Mouse (Mus musculus) heart, adult 2 months (tissue): ENCODE measurements at regions not wholly inside any gene's neighbourhood (a gene's known extent, or its start where the extent isn't known, plus 50 kb on each side); places are given as distances from the start of the nearest gene placed in this dataset.

Experiments
- DNase-seq, 2 experiments: peaks; one replicate each; pipeline ENCODE4 v3.0.0; 2021
- H3K27ac ChIP-seq: fragments of 200-600 bp; 2 replicates; pipeline ENCODE4 v1.8.1; 2022
- H3K27me3 ChIP-seq: fragments of 200-500 bp; 2 replicates; pipeline ENCODE4 v1.6.1; 2012; ENCODE audit warnings: mild to moderate bottlenecking, low read length, inconsistent platforms, mixed read lengths; ENCODE audit not compliant: control insufficient read depth, insufficient read depth
- H3K36me3 ChIP-seq: fragments of 200-500 bp; 2 replicates; pipeline ENCODE4 v1.6.1; 2012; ENCODE audit warnings: low read length, inconsistent platforms; ENCODE audit not compliant: control insufficient read depth, insufficient read depth
- H3K4me1 ChIP-seq: fragments of 200-500 bp; 2 replicates; pipeline ENCODE4 v1.6.1; 2011; ENCODE audit warnings: low read length; ENCODE audit not compliant: control insufficient read depth, insufficient read depth
- H3K4me3 ChIP-seq: fragments of 200-600 bp; 2 replicates; pipeline ENCODE4 v1.8.1; 2022
- H3K79me2 ChIP-seq: fragments of 200-500 bp; replicated peaks from 2 replicates; pipeline ENCODE4 v1.6.1; 2012; ENCODE audit warnings: mild to moderate bottlenecking, inconsistent platforms, low read length, moderate library complexity, mixed read lengths; ENCODE audit not compliant: control insufficient read depth, insufficient read depth
- H3K9ac ChIP-seq: fragments of 200-500 bp; 2 replicates; pipeline ENCODE4 v1.6.1; 2012; ENCODE audit warnings: low read depth, mild to moderate bottlenecking, control low read depth, inconsistent platforms, low read length, mixed read lengths
- CTCF ChIP-seq: fragments of 200-600 bp; IDR thresholded peaks from 2 replicates; pipeline ENCODE4 v1.8.1; 2022; ENCODE audit warnings: antibody characterized with exemption, mild to moderate bottlenecking, moderate library complexity
- EP300 ChIP-seq: fragments of 200-500 bp; IDR thresholded peaks from 2 replicates; pipeline ENCODE4 v1.6.1; 2011; ENCODE audit warnings: low read depth, low read length, control low read depth; ENCODE audit not compliant: insufficient read depth
- POLR2A ChIP-seq: fragments of 200-500 bp; IDR thresholded peaks from 2 replicates; pipeline ENCODE4 v1.6.1; 2011; ENCODE audit warnings: mild to moderate bottlenecking, low read depth, low read length, control low read depth; ENCODE audit not compliant: insufficient read depth
- WGBS: fragments of 180-500 bp; shearing (Covaris S2); methylation state at CpG from one replicate; pipeline ENCODE4 v1.1.7; 2018; 5-methylcytosine and 5-hydroxymethylcytosine counted together
- intact Hi-C: fragments of 180-260 bp; cut with DNase I; formaldehyde crosslinking; loops from one replicate; pipeline ENCODE4 v1.15.1; 2025

GRCm38 (mm10) chr15:61109429-61110128 is 186.8 kb upstream of the A1bg start:
- H3K9ac ChIP-seq = no peak overlapping the region
- DNase-seq = no peak
- WGBS = 31% methylated on average over 4 of the region's 4 CpGs
- no peak for TF ChIP-seq EP300
- no peak for TF ChIP-seq POLR2A
- no peak overlapping the region for H3K4me3 ChIP-seq
- H3K27ac ChIP-seq = no peak overlapping the region
- H3K27me3 ChIP-seq = no peaks in the 10 kb centered on the region
- no peaks in the 10 kb centered on the region; the same call in 1 of the 2 replicates for H3K36me3 ChIP-seq
- intact Hi-C loops = loop anchor here (10.0 kb wide), 1 partner anchor 285 kb away; no protein-coding TSS in a partner anchor
- H3K79me2 ChIP-seq = no peaks in the 10 kb centered on the region
- H3K4me1 ChIP-seq = peaks cover 4% of the 10 kb centered on the region

GRCm38 (mm10) chr15:61108957-61109356 is 186.1 kb upstream of the A1bg start:
- Histone ChIP-seq H3K27ac (no peak overlapping the region), H3K4me3 (no peak overlapping the region), H3K79me2 (no peaks in the 10 kb centered on the region), H3K4me1 (peaks cover 4% of the 10 kb centered on the region), H3K27me3 (no peaks in the 10 kb centered on the region), H3K36me3 (no peaks in the 10 kb centered on the region; the same call in 1 of the 2 replicates), H3K9ac (no peak overlapping the region)
- TF ChIP-seq POLR2A (no peak), EP300 (no peak), CTCF (no peak)
- intact Hi-C loops = loop anchor here (10.0 kb wide), 1 partner anchor 286 kb away; no protein-coding TSS in a partner anchor
- DNase-seq = no peak
- 48% methylated on average over 2 of the region's 2 CpGs for WGBS

GRCm38 (mm10) chr15:61102421-61103412 is 179.9 kb upstream of the A1bg start:
- H3K27me3 ChIP-seq = no peaks in the 10 kb centered on the region
- H3K4me1 ChIP-seq = no peaks in the 10 kb centered on the region

GRCm38 (mm10) chr15:61100807-61101206 is 178.0 kb upstream of the A1bg start:
- DNase-seq = no peak
- H3K9ac ChIP-seq = no peak overlapping the region
- TF ChIP-seq EP300 (no peak), CTCF (no peak), POLR2A (no peak)
- H3K4me1 ChIP-seq = peaks cover 1% of the 10 kb centered on the region; the same call in 1 of the 2 replicates
- H3K79me2 ChIP-seq = no peaks in the 10 kb centered on the region
- no peak overlapping the region for H3K27ac ChIP-seq
- H3K4me3 ChIP-seq = no peak overlapping the region
- H3K36me3 ChIP-seq = no peaks in the 10 kb centered on the region
- intact Hi-C loops = loop anchor here (10.0 kb wide), 1 partner anchor 294 kb away; no protein-coding TSS in a partner anchor
- WGBS = 69% methylated on average over 4 of the region's 4 CpGs
- H3K27me3 ChIP-seq = no peaks in the 10 kb centered on the region

More at GRCm38 (mm10) chr15:61102421-61103412, 179.9 kb upstream of the A1bg start:
- H3K27ac ChIP-seq = no peak overlapping the region
- no peak overlapping the region for H3K4me3 ChIP-seq
- TF ChIP-seq POLR2A (no peak), CTCF (peak; percentile 85), EP300 (no peak)
- H3K36me3 ChIP-seq = no peaks in the 10 kb centered on the region; the same call in 1 of the 2 replicates
- 55% methylated on average over 7 of the region's 7 CpGs for WGBS
- no peak for DNase-seq
- no peaks in the 10 kb centered on the region for H3K79me2 ChIP-seq
- intact Hi-C loops = loop anchor here (10.0 kb wide), 1 partner anchor 292 kb away; no protein-coding TSS in a partner anchor
- H3K9ac ChIP-seq = no peak overlapping the region

GRCm38 (mm10) chr15:61098968-61099367 is 176.2 kb upstream of the A1bg start:
- 3% methylated on average over 1 of the region's 1 CpGs for WGBS
- intact Hi-C loops = loop anchor here (5.0 to 10.0 kb wide), 5 partner anchors 92 to 1224 kb away; no protein-coding TSS in a partner anchor
- no peak for TF ChIP-seq EP300
- TF ChIP-seq POLR2A = no peak
- no peak for TF ChIP-seq CTCF

More at GRCm38 (mm10) chr15:61098968-61099367, 176.2 kb upstream of the A1bg start:
- no peaks in the 10 kb centered on the region for H3K79me2 ChIP-seq
- H3K27ac ChIP-seq = no peak overlapping the region
- H3K27me3 ChIP-seq = no peaks in the 10 kb centered on the region
- H3K4me3 ChIP-seq = no peak overlapping the region
- H3K4me1 ChIP-seq = peaks cover 1% of the 10 kb centered on the region; the same call in 1 of the 2 replicates
- no peak overlapping the region for H3K9ac ChIP-seq
- no peaks in the 10 kb centered on the region for H3K36me3 ChIP-seq
- no peak for DNase-seq
